Mouse (Mus musculus) kidney, adult 11 months (tissue): ENCODE results near the gene Hpd.

Experiments
- DNase-seq: peaks from one replicate; pipeline ENCODE4 v3.0.0; 2022

Gene Hpd

GRCm38 (mm10) chr5:123185966-123186365, 3.4 kb upstream of the Hpd start:
- peak; percentile 53 for DNase-seq

GRCm38 (mm10) chr5:123181536-123181935, 991 bp downstream of the Hpd start:
- peak; percentile 86 for DNase-seq

GRCm38 (mm10) chr5:123180390-123180789, 2.1 kb downstream of the Hpd start:
- DNase-seq: no peak

GRCm38 (mm10) chr5:123178792-123179191, 3.7 kb downstream of the Hpd start:
- no peak for DNase-seq

GRCm38 (mm10) chr5:123171646-123172350, 10.7 kb downstream of the Hpd start:
- peak; percentile 89 for DNase-seq

- DNase-seq: no peak
Measured at GRCm38 (mm10) chr5:123170365-123170764, 12.2 kb downstream of the Hpd start.

- DNase-seq: no peak
Measured at GRCm38 (mm10) chr5:123169284-123169683, 13.2 kb downstream of the Hpd start, which contains the start of gene Psmd9. Gene Psmd9 (plus strand): TSS chr5:123169413.

- no peak for DNase-seq
Measured at GRCm38 (mm10) chr5:123167591-123167990, 14.9 kb downstream of the Hpd start.

- DNase-seq: no peak
Measured at GRCm38 (mm10) chr5:123166437-123166836, 16.1 kb downstream of the Hpd start.

- no peak for DNase-seq
Measured at GRCm38 (mm10) chr5:123162942-123163341, 19.6 kb downstream of the Hpd start.

GRCm38 (mm10) chr5:123160341-123160740, 22.2 kb downstream of the Hpd start:
- DNase-seq: no peak

GRCm38 (mm10) chr5:123159866-123160265, 22.7 kb downstream of the Hpd start:
- DNase-seq: no peak

- no peak for DNase-seq
Measured at GRCm38 (mm10) chr5:123159446-123159845, 23.1 kb downstream of the Hpd start.

- DNase-seq: no peak
Measured at GRCm38 (mm10) chr5:123157972-123158371, 24.6 kb downstream of the Hpd start.

- DNase-seq: peak; percentile 54
Measured at GRCm38 (mm10) chr5:123156763-123157162, 25.8 kb downstream of the Hpd start.

- peak; percentile 71 for DNase-seq
Measured at GRCm38 (mm10) chr5:123155425-123155824, 27.1 kb downstream of the Hpd start.

GRCm38 (mm10) chr5:123152901-123153300, 29.6 kb downstream of the Hpd start:
- no peak for DNase-seq

- no peak for DNase-seq
Measured at GRCm38 (mm10) chr5:123151707-123152362, 30.7 kb downstream of the Hpd start.

- DNase-seq: no peak
Measured at GRCm38 (mm10) chr5:123151077-123151476, 31.4 kb downstream of the Hpd start.

- DNase-seq: no peak
Measured at GRCm38 (mm10) chr5:123150641-123151040, 31.9 kb downstream of the Hpd start.

GRCm38 (mm10) chr5:123149451-123150400, 32.8 kb downstream of the Hpd start:
- peak; percentile 88 for DNase-seq

- DNase-seq: no peak
Measured at GRCm38 (mm10) chr5:123148073-123148722, 34.3 kb downstream of the Hpd start.

- DNase-seq: no peak
Measured at GRCm38 (mm10) chr5:123147569-123147968, 35.0 kb downstream of the Hpd start.
